8 mouse cellular contexts compared by ENCODE assay signal in the genomic region with DNA sequence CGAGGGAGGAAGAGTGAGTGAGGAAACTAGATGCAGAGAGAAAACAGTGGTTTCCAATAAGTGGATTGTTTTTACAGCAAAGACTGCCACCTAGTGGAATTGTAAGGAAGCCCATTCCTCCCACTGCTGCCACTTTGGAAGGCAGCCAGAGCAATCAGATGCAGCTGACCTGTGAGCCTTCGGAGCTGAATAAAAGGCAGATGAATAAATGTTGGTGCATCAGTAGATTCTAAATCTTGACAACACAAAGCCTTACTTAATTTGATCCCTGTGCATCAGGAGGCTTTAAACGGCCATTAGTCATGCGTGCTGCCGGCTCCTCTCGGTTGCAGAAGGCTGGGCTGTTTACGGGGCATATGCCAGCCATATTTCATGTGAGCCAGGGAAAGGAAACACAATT.
DNase-seq lines count a peak whose midpoint lies in the region; ATAC-seq and TF ChIP-seq lines count a peak whose summit lies in the region.

No protein-coding gene starts in this region.

- TF ChIP-seq CTCF in midbrain, postnatal 0 days (IDR thresholded peaks at IDR 0.05), result peak; percentile 87

- H3K9me3 ChIP-seq in midbrain, postnatal 0 days (ENCODE audit: low read length), result no peaks in the 10 kb centered on the region

- H3K27ac ChIP-seq in midbrain, postnatal 0 days (ENCODE audit: low read depth, low read length), result peak overlapping the region; percentile 38; the same call in 1 of the 2 replicates

- H3K9ac ChIP-seq in midbrain, postnatal 0 days (replicated peaks; ENCODE audit: low read length, poor library complexity, severe bottlenecking), result no peak overlapping the region

- 20% methylated on average over 7 of the region's 7 CpGs for WGBS in midbrain, postnatal 0 days

- peak; percentile 4 for DNase-seq in thymus, postnatal 14 days
- DNase-seq in thymus, postnatal 25 days, result no peak
- peak; percentile 89 to 93 for DNase-seq in cerebellum, postnatal 10 days
- DNase-seq in frontal cortex, postnatal 25 days (ENCODE audit: low spot score in 2 of 2), result peak; percentile 60 to 72
- DNase-seq in kidney, adult 18-20 months, result peak; percentile 61
- DNase-seq in left cerebral cortex, postnatal 14 days (ENCODE audit: low spot score in 2 of 2), result peak; percentile 81 to 90
- DNase-seq in midbrain, postnatal 0 days (ENCODE audit: low spot score), result peak; percentile 94
- peak; percentile 66 for DNase-seq in testis, postnatal 10 days (ENCODE audit: low spot score)

- H3K4me1 ChIP-seq in midbrain, postnatal 0 days (ENCODE audit: insufficient read depth, low read length), result no peaks in the 10 kb centered on the region; the same call in 1 of the 2 replicates

- H3K4me2 ChIP-seq in midbrain, postnatal 0 days (ENCODE audit: low read depth, low read length, poor library complexity, severe bottlenecking), result peak overlapping the region; percentile 42

- peak overlapping the region; percentile 23; the same call in 1 of the 2 replicates for H3K4me3 ChIP-seq in midbrain, postnatal 0 days (ENCODE audit: low read depth, low read length)

- H3K36me3 ChIP-seq in midbrain, postnatal 0 days (ENCODE audit: insufficient read depth, low read length), result no peaks in the 10 kb centered on the region

- H3K27me3 ChIP-seq in midbrain, postnatal 0 days (ENCODE audit: insufficient read depth, low read length), result no peaks in the 10 kb centered on the region

- intact Hi-C loops in left cerebral cortex, postnatal 14 days (cut with DNase I), result no loop called here

- ATAC-seq in midbrain, postnatal 0 days (ENCODE audit: low FRiP score), result peak; percentile 54; the same call in 1 of the 2 replicates
